Mouse (Mus musculus): ENCODE results near the gene Rhoq.

DNA sequence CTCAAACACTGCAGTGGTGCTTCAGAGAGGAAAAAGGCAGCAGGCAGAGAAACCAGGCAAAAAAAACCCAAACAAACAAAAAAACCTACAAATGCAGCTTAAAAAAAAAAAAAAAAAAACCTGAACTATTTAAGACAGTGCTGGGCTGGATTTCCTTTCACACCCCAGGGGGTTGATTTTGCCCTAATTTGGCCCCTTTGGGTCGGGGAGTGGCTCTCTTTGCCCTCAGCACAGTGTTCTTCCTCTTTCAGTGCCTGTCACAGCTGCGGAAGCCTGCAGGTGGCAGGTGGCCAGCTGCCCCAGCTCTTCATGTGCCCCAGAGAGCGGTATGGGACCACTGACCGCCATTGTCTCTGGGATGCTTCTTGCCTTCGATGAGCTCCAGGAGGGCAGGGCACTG lies 6.7 kb downstream of the Rhoq start:
- TF ChIP-seq CTCF (IDR thresholded peaks at IDR 0.05; ENCODE audit: borderline replicate concordance, extremely low read depth, insufficient read depth, insufficient read length) = no peak
- no peak for TF ChIP-seq POLR2A (IDR thresholded peaks at IDR 0.05; ENCODE audit: borderline replicate concordance, extremely low read depth, insufficient read depth, insufficient read length, poor library complexity, severe bottlenecking)
